Mouse (Mus musculus): ENCODE data around the gene Foxo6. TPM values are rescaled to one million over a fixed set of nuclear protein-coding genes. Genes with fewer than 3 reads are reported as not detected.

Gene Foxo6
- polyA plus RNA-seq, 1 experiment from 2014 or later, result 0.20 TPM

- Histone ChIP-seq H3K36me3 (ENCODE audit: control insufficient read depth, insufficient read depth, low read length) (no peaks in the 10 kb centered on the region), H3K9ac (ENCODE audit: low read depth, low read length) (no peak overlapping the region), H3K4me2 (replicated peaks; ENCODE audit: low read depth, low read length) (no peak overlapping the region), H3K27ac (ENCODE audit: low read depth, low read length) (no peak overlapping the region), H3K9me3 (ENCODE audit: control insufficient read depth, low read length) (no peaks in the 10 kb centered on the region), H3K4me3 (ENCODE audit: low read depth, low read length) (no peak overlapping the region), H3K4me1 (replicated peaks; ENCODE audit: control insufficient read depth, insufficient read depth, low read length) (no peaks in the 10 kb centered on the region), H3K27me3 (ENCODE audit: control insufficient read depth, insufficient read depth, low read length) (no peaks in the 10 kb centered on the region)
- WGBS, result 15% methylated on average over 6 of the region's 6 CpGs
- DNase-seq (ENCODE audit: low spot score) (peak; percentile 76), ATAC-seq (ENCODE audit: low FRiP score) (peak; percentile 56; the same call in 1 of the 2 replicates)
These were observed 56.9 kb downstream of the Foxo6 start for GRCm38 (mm10) chr4:120230256-120230649.

GRCm38 (mm10) chr4:120229505-120230255, 57.5 kb downstream of the Foxo6 start:
- Histone ChIP-seq H3K9me3 (ENCODE audit: control insufficient read depth, low read length) (no peaks in the 10 kb centered on the region), H3K27me3 (ENCODE audit: control insufficient read depth, insufficient read depth, low read length) (no peaks in the 10 kb centered on the region), H3K9ac (ENCODE audit: low read depth, low read length) (no peak overlapping the region), H3K4me1 (replicated peaks; ENCODE audit: control insufficient read depth, insufficient read depth, low read length) (no peaks in the 10 kb centered on the region), H3K27ac (ENCODE audit: low read depth, low read length) (no peak overlapping the region), H3K4me3 (ENCODE audit: low read depth, low read length) (no peak overlapping the region), H3K4me2 (replicated peaks; ENCODE audit: low read depth, low read length) (no peak overlapping the region), H3K36me3 (ENCODE audit: control insufficient read depth, insufficient read depth, low read length) (no peaks in the 10 kb centered on the region)
- 79% methylated on average over 13 of the region's 13 CpGs for WGBS
- ATAC-seq (ENCODE audit: low FRiP score) (peak; percentile 1; the same call in 1 of the 2 replicates), DNase-seq (ENCODE audit: low spot score) (no peak)

- DNase-seq (ENCODE audit: low spot score) (no peak), ATAC-seq (ENCODE audit: low FRiP score) (no peak)
- Histone ChIP-seq H3K27me3 (ENCODE audit: control insufficient read depth, insufficient read depth, low read length) (no peaks in the 10 kb centered on the region), H3K4me1 (replicated peaks; ENCODE audit: control insufficient read depth, insufficient read depth, low read length) (no peaks in the 10 kb centered on the region), H3K9me3 (ENCODE audit: control insufficient read depth, low read length) (no peaks in the 10 kb centered on the region), H3K4me3 (ENCODE audit: low read depth, low read length) (no peak overlapping the region), H3K27ac (ENCODE audit: low read depth, low read length) (no peak overlapping the region), H3K4me2 (replicated peaks; ENCODE audit: low read depth, low read length) (no peak overlapping the region), H3K36me3 (ENCODE audit: control insufficient read depth, insufficient read depth, low read length) (no peaks in the 10 kb centered on the region), H3K9ac (ENCODE audit: low read depth, low read length) (no peak overlapping the region)
- WGBS, result 82% methylated on average over 3 of the region's 3 CpGs
These were observed 58.5 kb downstream of the Foxo6 start for GRCm38 (mm10) chr4:120228613-120229012.

- Histone ChIP-seq H3K9ac (ENCODE audit: low read depth, low read length) (no peak overlapping the region), H3K27me3 (ENCODE audit: control insufficient read depth, insufficient read depth, low read length) (no peaks in the 10 kb centered on the region), H3K9me3 (ENCODE audit: control insufficient read depth, low read length) (no peaks in the 10 kb centered on the region), H3K4me1 (replicated peaks; ENCODE audit: control insufficient read depth, insufficient read depth, low read length) (no peaks in the 10 kb centered on the region), H3K4me3 (ENCODE audit: low read depth, low read length) (no peak overlapping the region), H3K27ac (ENCODE audit: low read depth, low read length) (no peak overlapping the region), H3K36me3 (ENCODE audit: control insufficient read depth, insufficient read depth, low read length) (no peaks in the 10 kb centered on the region), H3K4me2 (replicated peaks; ENCODE audit: low read depth, low read length) (no peak overlapping the region)
- ATAC-seq (ENCODE audit: low FRiP score), result no peak
- 44% methylated on average over 2 of the region's 2 CpGs for WGBS
- no peak for DNase-seq (ENCODE audit: low spot score)
These were observed 59.9 kb downstream of the Foxo6 start for GRCm38 (mm10) chr4:120227224-120227623.

- Histone ChIP-seq H3K27ac (ENCODE audit: low read depth, low read length) (no peak overlapping the region), H3K9me3 (ENCODE audit: control insufficient read depth, low read length) (no peaks in the 10 kb centered on the region), H3K36me3 (ENCODE audit: control insufficient read depth, insufficient read depth, low read length) (no peaks in the 10 kb centered on the region), H3K4me1 (replicated peaks; ENCODE audit: control insufficient read depth, insufficient read depth, low read length) (no peaks in the 10 kb centered on the region), H3K27me3 (ENCODE audit: control insufficient read depth, insufficient read depth, low read length) (no peaks in the 10 kb centered on the region), H3K4me3 (ENCODE audit: low read depth, low read length) (no peak overlapping the region), H3K4me2 (replicated peaks; ENCODE audit: low read depth, low read length) (no peak overlapping the region), H3K9ac (ENCODE audit: low read depth, low read length) (no peak overlapping the region)
- 71% methylated on average over 4 of the region's 4 CpGs for WGBS
- no peak for ATAC-seq (ENCODE audit: low FRiP score)
- no peak for DNase-seq (ENCODE audit: low spot score)
These were observed 60.5 kb downstream of the Foxo6 start for GRCm38 (mm10) chr4:120226682-120227081.

GRCm38 (mm10) chr4:120225135-120225780, 61.9 kb downstream of the Foxo6 start:
- Histone ChIP-seq H3K36me3 (ENCODE audit: control insufficient read depth, insufficient read depth, low read length) (no peaks in the 10 kb centered on the region), H3K27ac (ENCODE audit: low read depth, low read length) (no peak overlapping the region), H3K4me1 (replicated peaks; ENCODE audit: control insufficient read depth, insufficient read depth, low read length) (no peaks in the 10 kb centered on the region), H3K9ac (ENCODE audit: low read depth, low read length) (no peak overlapping the region), H3K9me3 (ENCODE audit: control insufficient read depth, low read length) (no peaks in the 10 kb centered on the region), H3K4me2 (replicated peaks; ENCODE audit: low read depth, low read length) (no peak overlapping the region), H3K4me3 (ENCODE audit: low read depth, low read length) (no peak overlapping the region), H3K27me3 (ENCODE audit: control insufficient read depth, insufficient read depth, low read length) (no peaks in the 10 kb centered on the region)
- 0 out of 2 replicates have a peak, but pooled peaks have one; percentile 38 for ATAC-seq (ENCODE audit: low FRiP score)
- 58% methylated on average over 6 of the region's 6 CpGs for WGBS
- peak; percentile 81 for DNase-seq (ENCODE audit: low spot score)

GRCm38 (mm10) chr4:120223805-120224204, 63.3 kb downstream of the Foxo6 start:
- no peaks in the 10 kb centered on the region for H3K36me3 ChIP-seq (ENCODE audit: control insufficient read depth, insufficient read depth, low read length)
- 82% methylated on average over 6 of the region's 6 CpGs for WGBS
- no peaks in the 10 kb centered on the region for H3K4me1 ChIP-seq (replicated peaks; ENCODE audit: control insufficient read depth, insufficient read depth, low read length)
- H3K4me2 ChIP-seq (replicated peaks; ENCODE audit: low read depth, low read length), result no peak overlapping the region
- no peak for ATAC-seq (ENCODE audit: low FRiP score)
- no peak overlapping the region for H3K4me3 ChIP-seq (ENCODE audit: low read depth, low read length)
- H3K27me3 ChIP-seq (ENCODE audit: control insufficient read depth, insufficient read depth, low read length), result no peaks in the 10 kb centered on the region
- H3K27ac ChIP-seq (ENCODE audit: low read depth, low read length), result no peak overlapping the region
- no peaks in the 10 kb centered on the region for H3K9me3 ChIP-seq (ENCODE audit: control insufficient read depth, low read length)
- no peak overlapping the region for H3K9ac ChIP-seq (ENCODE audit: low read depth, low read length)
- DNase-seq (ENCODE audit: low spot score), result no peak

GRCm38 (mm10) chr4:120223108-120223745, 63.9 kb downstream of the Foxo6 start:
- ATAC-seq (ENCODE audit: low FRiP score) (0 out of 2 replicates have a peak, but pooled peaks have one; percentile 40), DNase-seq (ENCODE audit: low spot score) (no peak)
- H3K36me3 ChIP-seq (ENCODE audit: control insufficient read depth, insufficient read depth, low read length), result no peaks in the 10 kb centered on the region
- H3K27me3 ChIP-seq (ENCODE audit: control insufficient read depth, insufficient read depth, low read length), result no peaks in the 10 kb centered on the region
- H3K9ac ChIP-seq (ENCODE audit: low read depth, low read length), result no peak overlapping the region
- H3K4me1 ChIP-seq (replicated peaks; ENCODE audit: control insufficient read depth, insufficient read depth, low read length), result no peaks in the 10 kb centered on the region
- no peaks in the 10 kb centered on the region for H3K9me3 ChIP-seq (ENCODE audit: control insufficient read depth, low read length)
- H3K4me2 ChIP-seq (replicated peaks; ENCODE audit: low read depth, low read length), result no peak overlapping the region
- H3K4me3 ChIP-seq (ENCODE audit: low read depth, low read length), result no peak overlapping the region
- no peak overlapping the region for H3K27ac ChIP-seq (ENCODE audit: low read depth, low read length)
- WGBS, result 77% methylated on average over 7 of the region's 7 CpGs

Measured in hindbrain, embryonic 11.5 days (tissue).